8 mouse cellular contexts compared by ENCODE assay signal in genomic region chr1:165282222-165282966, GRCm38 (mm10). TPM values are rescaled to one million over a fixed set of nuclear protein-coding genes. Genes with fewer than 3 reads are reported as not detected.
DNase-seq lines count a peak whose midpoint lies in the region; ATAC-seq and TF ChIP-seq lines count a peak whose summit lies in the region.

No protein-coding gene starts in this region.

- WGBS in kidney, embryonic 15.5 days, result 1% methylated on average over 33 of the region's 35 CpGs
- WGBS in forebrain, embryonic 14.5 days, result under 1% methylated on average over 35 of the region's 35 CpGs
- WGBS in limb, embryonic 15.5 days, result 2% methylated on average over 34 of the region's 35 CpGs
- 4% methylated on average over 35 of the region's 35 CpGs for WGBS in small intestine, adult 2 months

- no peaks in the 10 kb centered on the region for H3K9me3 ChIP-seq in kidney, embryonic 15.5 days (replicated peaks)
- H3K9me3 ChIP-seq in forebrain, embryonic 14.5 days (replicated peaks; ENCODE audit: control insufficient read depth, low read length), result no peaks in the 10 kb centered on the region
- H3K9me3 ChIP-seq in limb, embryonic 15.5 days, result no peaks in the 10 kb centered on the region

- CTCF ChIA-PET in Patski (lab: Charles Lee), result no interaction called here

- H3K36me3 ChIP-seq in kidney, embryonic 15.5 days, result no peaks in the 10 kb centered on the region
- H3K36me3 ChIP-seq in forebrain, embryonic 14.5 days (ENCODE audit: control insufficient read depth, insufficient read depth, low read length), result no peaks in the 10 kb centered on the region
- H3K36me3 ChIP-seq in limb, embryonic 15.5 days, result no peaks in the 10 kb centered on the region
- H3K36me3 ChIP-seq in small intestine, adult 2 months (ENCODE audit: control insufficient read depth, insufficient read depth, low read length), result no peaks in the 10 kb centered on the region

- H3K27ac ChIP-seq in kidney, embryonic 15.5 days, result peak overlapping the region; percentile 91
- peak overlapping the region; percentile 94 for H3K27ac ChIP-seq in forebrain, embryonic 14.5 days (ENCODE audit: low read depth, low read length)
- peak overlapping the region; percentile 90 for H3K27ac ChIP-seq in limb, embryonic 15.5 days
- no peak overlapping the region for H3K27ac ChIP-seq in small intestine, adult 2 months (ENCODE audit: insufficient read depth, low read depth, low read length)

- in situ Hi-C loops in Patski (cut with MboI; ENCODE audit: low pct_unique_long_range_greater_than_20kb), result no loop called here

- peaks cover 36% of the 10 kb centered on the region for H3K4me1 ChIP-seq in kidney, embryonic 15.5 days
- H3K4me1 ChIP-seq in forebrain, embryonic 14.5 days (ENCODE audit: control insufficient read depth, insufficient read depth, low read length), result peaks cover 28% of the 10 kb centered on the region
- H3K4me1 ChIP-seq in limb, embryonic 15.5 days, result peaks cover 23% of the 10 kb centered on the region; the same call in 1 of the 2 replicates
- peaks cover 6% of the 10 kb centered on the region; the same call in 1 of the 2 replicates for H3K4me1 ChIP-seq in small intestine, adult 2 months (ENCODE audit: control insufficient read depth, insufficient read depth, insufficient read length, low read length)

- no peak for TF ChIP-seq POLR2A in small intestine, adult 2 months (IDR thresholded peaks at IDR 0.05; ENCODE audit: low read depth, low read length)

- ATAC-seq in kidney, embryonic 15.5 days (replicated peaks; ENCODE audit: low FRiP score), result peak; percentile 63
- ATAC-seq in Patski, result peak; percentile 24
- ATAC-seq in forebrain, embryonic 14.5 days, result peak; percentile 12
- ATAC-seq in limb, embryonic 15.5 days (ENCODE audit: insufficient number of reproducible peaks, low FRiP score, low TSS enrichment, low read depth), result peak; percentile 31

- H3K4me2 ChIP-seq in kidney, embryonic 15.5 days, result peak overlapping the region; percentile 80
- peak overlapping the region; percentile 81 for H3K4me2 ChIP-seq in forebrain, embryonic 14.5 days (ENCODE audit: low read length)
- H3K4me2 ChIP-seq in limb, embryonic 15.5 days, result peak overlapping the region; percentile 91

- peak overlapping the region; percentile 80 for H3K4me3 ChIP-seq in kidney, embryonic 15.5 days (replicated peaks)
- peak overlapping the region; percentile 80 for H3K4me3 ChIP-seq in forebrain, embryonic 14.5 days (ENCODE audit: low read depth, low read length)
- peak overlapping the region; percentile 73 for H3K4me3 ChIP-seq in limb, embryonic 15.5 days
- H3K4me3 ChIP-seq in small intestine, adult 2 months (ENCODE audit: low read depth, low read length), result peak overlapping the region; percentile 70

- peak overlapping the region; percentile 73 for H3K9ac ChIP-seq in kidney, embryonic 15.5 days
- peak overlapping the region; percentile 96 for H3K9ac ChIP-seq in forebrain, embryonic 14.5 days (ENCODE audit: low read length)
- peak overlapping the region; percentile 76 for H3K9ac ChIP-seq in limb, embryonic 15.5 days

- no peak for DNase-seq in kidney, postnatal 10 days
- DNase-seq in Patski (ENCODE audit: low read depth, low spot score), result no peak
- DNase-seq in forebrain, embryonic 14.5 days (ENCODE audit: low spot score), result peak; percentile 31
- no peak for DNase-seq in adrenal gland, postnatal 14 days
- DNase-seq in urinary bladder, adult 2 months (ENCODE audit: low spot score), result no peak

- POLR2A ChIA-PET in Patski (lab: Charles Lee), result interaction anchor here (0.7 to 1.2 kb wide), 2 partner anchors 10 to 19 kb away, joined by 3 to 5 read pairs; no protein-coding TSS in a partner anchor

- no peaks in the 10 kb centered on the region for H3K27me3 ChIP-seq in kidney, embryonic 15.5 days
- no peaks in the 10 kb centered on the region for H3K27me3 ChIP-seq in Patski
- H3K27me3 ChIP-seq in forebrain, embryonic 14.5 days (replicated peaks; ENCODE audit: control insufficient read depth, insufficient read depth, low read length), result no peaks in the 10 kb centered on the region
- H3K27me3 ChIP-seq in limb, embryonic 15.5 days, result no peaks in the 10 kb centered on the region
- H3K27me3 ChIP-seq in small intestine, adult 2 months (ENCODE audit: control insufficient read depth, insufficient read depth, low read length), result peaks cover 18% of the 10 kb centered on the region

- no peak for TF ChIP-seq CTCF in Patski (IDR thresholded peaks at IDR 0.05)
- no peak for TF ChIP-seq CTCF in small intestine, adult 2 months (IDR thresholded peaks at IDR 0.05; ENCODE audit: extremely low read depth, insufficient read length, insufficient replicate concordance, low read depth, low read length)

RNA-seq across cellular contexts. Expression of gene Gpr161, which starts 13.2 kb away (rescaled TPM):
- polyA plus RNA-seq in kidney, embryonic 15.5 days (2015; fragmentation: Nextera tagmentation; extraction: Ambion mirVana), result 1.2 and 1.5 TPM in 2 replicates
- polyA plus RNA-seq in Patski (2021), result 13.5 TPM
- 4.7 and 4.8 TPM in 2 replicates for polyA plus RNA-seq in forebrain, embryonic 14.5 days (2014; fragmentation: Nextera tagmentation; extraction: Ambion mirVana)
- 0.94 and 1.3 TPM in 2 replicates for polyA plus RNA-seq in limb, embryonic 15.5 days (2015; fragmentation: Nextera tagmentation; extraction: Ambion mirVana)
- 1.7 and 2.4 TPM in 2 replicates for polyA plus RNA-seq in small intestine, adult 2 months (2012; rRNA removed)
- total RNA-seq in adrenal gland, postnatal 14 days (2021), result 1.7 and 2.5 TPM in 2 replicates
- polyA plus RNA-seq in urinary bladder, adult 2 months (2012; rRNA removed), result 6.6 and 8.9 TPM in 2 replicates

RNA-seq across cellular contexts. Expression of gene Tiprl, which starts 45.6 kb away (rescaled TPM):
- polyA plus RNA-seq in kidney, embryonic 15.5 days (2015; fragmentation: Nextera tagmentation; extraction: Ambion mirVana), result 99.3 and 104 TPM in 2 replicates
- 72.6 TPM for polyA plus RNA-seq in Patski (2021)
- polyA plus RNA-seq in forebrain, embryonic 14.5 days (2014; fragmentation: Nextera tagmentation; extraction: Ambion mirVana), result 154 and 165 TPM in 2 replicates
- polyA plus RNA-seq in limb, embryonic 15.5 days (2015; fragmentation: Nextera tagmentation; extraction: Ambion mirVana), result 93.2 and 95.3 TPM in 2 replicates
- polyA plus RNA-seq in small intestine, adult 2 months (2012; rRNA removed), result 11.3 and 19.2 TPM in 2 replicates
- 50.1 and 51.3 TPM in 2 replicates for total RNA-seq in adrenal gland, postnatal 14 days (2021)
- 40.2 and 41.2 TPM in 2 replicates for polyA plus RNA-seq in urinary bladder, adult 2 months (2012; rRNA removed)

Comparison
In these comparisons a context has a peak if more than half of its experiments do, and no peak if none do; other contexts are left out.
1. ATAC-seq: peak in every context shown above with its lines; median percentile 63 in kidney, embryonic 15.5 days; 31 in limb, embryonic 15.5 days; 24 in Patski; 12 in forebrain, embryonic 14.5 days.